Mouse (Mus musculus) ES-Bruce4 (cell line): Measurements from ENCODE around the gene Fbxl18. TPM values are rescaled to one million over a fixed set of nuclear protein-coding genes. Genes with fewer than 3 reads are reported as not detected.

Experiments used
- H3K27ac ChIP-seq: 2 replicates; pipeline ENCODE4 v1.5.1; 2012; ENCODE audit warnings: low read length, inconsistent platforms; ENCODE audit not compliant: insufficient read depth
- H3K27me3 ChIP-seq: 2 replicates; pipeline ENCODE4 v1.6.1; 2012; ENCODE audit warnings: mild to moderate bottlenecking, low read length, inconsistent platforms; ENCODE audit not compliant: control insufficient read depth, poor library complexity, insufficient read depth, severe bottlenecking
- H3K36me3 ChIP-seq: 2 replicates; pipeline ENCODE4 v1.6.1; 2012; ENCODE audit warnings: inconsistent platforms, mild to moderate bottlenecking, low read length, moderate library complexity; ENCODE audit not compliant: control insufficient read depth, poor library complexity, insufficient read depth, severe bottlenecking
- H3K4me1 ChIP-seq: one replicate; pipeline ENCODE4 v1.8.1; 2011; ENCODE audit warnings: low read length; ENCODE audit not compliant: control insufficient read depth, insufficient read depth
- H3K4me3 ChIP-seq: 2 replicates; pipeline ENCODE4 v1.5.1; 2011; ENCODE audit warnings: low read depth, mild to moderate bottlenecking, low read length
- H3K9ac ChIP-seq: 2 replicates; pipeline ENCODE4 v1.6.1; 2012; ENCODE audit warnings: low read depth, mild to moderate bottlenecking, inconsistent platforms; ENCODE audit not compliant: poor library complexity, severe bottlenecking
- H3K9me3 ChIP-seq: replicated peaks from 2 replicates; pipeline ENCODE4 v1.6.1; 2012; ENCODE audit warnings: mild to moderate bottlenecking, low read length, inconsistent platforms; ENCODE audit not compliant: control insufficient read depth, poor library complexity, insufficient read depth, severe bottlenecking
- CTCF ChIP-seq: IDR thresholded peaks from one replicate; pipeline ENCODE4 v1.8.1; 2011; ENCODE audit warnings: low read depth, low read length
- EP300 ChIP-seq: IDR thresholded peaks from 2 replicates; pipeline ENCODE4 v1.6.1; 2011; ENCODE audit warnings: low read depth, low read length; ENCODE audit not compliant: insufficient read depth
- POLR2A ChIP-seq: IDR thresholded peaks from one replicate; pipeline ENCODE4 v1.8.1; 2011; ENCODE audit warnings: low read length; ENCODE audit not compliant: insufficient read depth
- polyA plus RNA-seq: library from polyadenylated mRNA; stranded (reverse); fragments of >200 nt; gene quantifications from 2 replicates; pipeline ENCODE4 v1.2.4, GENCODE M21; 2011; ENCODE audit warnings: low read depth; ENCODE audit not compliant: missing spikeins, insufficient read depth, insufficient read length

Gene Fbxl18
- polyA plus RNA-seq, 1 experiment, result 19.3 TPM

DNA sequence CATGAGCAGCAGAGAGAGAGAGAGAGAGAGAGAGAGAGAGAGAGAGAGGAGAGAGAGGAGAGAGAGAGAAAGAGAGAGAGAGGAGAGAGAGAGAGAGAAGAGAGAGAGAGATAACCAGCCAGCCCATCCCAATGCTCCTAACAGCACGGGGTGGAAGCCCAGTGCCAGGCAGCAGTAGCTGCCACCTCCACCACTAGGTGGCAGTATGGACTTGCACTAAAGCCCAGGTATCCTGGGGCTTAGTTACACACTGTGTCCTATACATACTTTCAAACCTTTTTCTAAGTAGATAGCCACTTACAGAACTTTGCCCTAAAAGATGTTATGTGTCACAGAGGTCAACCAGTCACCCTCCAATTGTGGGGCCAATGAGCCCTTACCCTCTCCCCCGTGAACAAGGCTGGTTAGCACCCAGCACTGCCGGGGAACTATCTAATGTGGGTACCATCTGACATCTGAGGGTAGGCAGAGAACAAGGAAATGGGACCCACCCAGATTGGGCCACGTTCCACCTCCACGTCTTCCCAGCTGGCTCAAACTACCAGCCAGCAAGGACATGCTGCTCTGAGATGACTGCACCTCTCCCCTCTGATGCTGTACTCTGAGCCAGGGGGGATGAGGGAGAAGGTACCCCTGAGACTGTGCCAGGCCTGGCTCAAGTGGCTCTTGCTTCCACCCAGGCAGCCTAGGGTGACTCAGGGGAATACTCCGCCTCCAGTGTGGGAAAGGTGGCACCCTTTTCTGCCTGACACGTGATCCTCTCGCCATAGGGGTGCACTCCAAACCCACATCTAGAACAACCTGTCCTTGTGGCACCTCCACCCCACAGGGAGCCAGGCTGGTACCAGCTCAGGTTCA is 15.7 kb downstream of the Fbxl18 start:
- Histone ChIP-seq H3K27me3 (no peaks in the 10 kb centered on the region), H3K4me1 (peaks cover 11% of the 10 kb centered on the region), H3K27ac (no peak overlapping the region), H3K4me3 (no peak overlapping the region), H3K9ac (no peak overlapping the region), H3K36me3 (peaks cover 7% of the 10 kb centered on the region; the same call in 1 of the 2 replicates), H3K9me3 (no peaks in the 10 kb centered on the region)
- TF ChIP-seq CTCF, result peak; percentile 96
- TF ChIP-seq EP300, result no peak

DNA sequence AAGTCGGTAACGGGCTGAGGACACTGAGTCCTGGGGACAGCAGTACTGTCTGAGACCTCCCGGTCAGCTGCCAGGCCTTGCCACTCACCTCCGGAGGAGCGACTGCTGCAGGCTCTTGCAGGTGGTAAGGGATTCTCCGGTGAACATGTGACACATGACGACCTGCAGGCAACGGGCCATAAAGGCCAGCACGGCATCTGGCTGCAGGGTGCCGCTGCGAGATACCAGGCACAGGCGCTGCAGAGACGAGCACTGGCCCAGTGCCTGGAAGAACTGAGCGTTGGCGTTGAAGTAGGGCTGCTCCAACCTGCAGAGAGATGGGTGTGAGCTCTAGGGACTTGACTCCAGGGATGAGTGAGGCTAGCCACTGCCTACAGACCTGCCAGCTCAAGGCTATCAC is 16.7 kb downstream of the Fbxl18 start:
- no peak overlapping the region for H3K27ac ChIP-seq
- no peak for TF ChIP-seq POLR2A
- TF ChIP-seq EP300, result no peak
- TF ChIP-seq CTCF, result no peak
- H3K9me3 ChIP-seq, result no peaks in the 10 kb centered on the region
- H3K36me3 ChIP-seq, result peaks cover 7% of the 10 kb centered on the region; the same call in 1 of the 2 replicates
- no peak overlapping the region for H3K9ac ChIP-seq
- H3K4me1 ChIP-seq, result peaks cover 11% of the 10 kb centered on the region
- H3K4me3 ChIP-seq, result no peak overlapping the region
- no peaks in the 10 kb centered on the region for H3K27me3 ChIP-seq

DNA sequence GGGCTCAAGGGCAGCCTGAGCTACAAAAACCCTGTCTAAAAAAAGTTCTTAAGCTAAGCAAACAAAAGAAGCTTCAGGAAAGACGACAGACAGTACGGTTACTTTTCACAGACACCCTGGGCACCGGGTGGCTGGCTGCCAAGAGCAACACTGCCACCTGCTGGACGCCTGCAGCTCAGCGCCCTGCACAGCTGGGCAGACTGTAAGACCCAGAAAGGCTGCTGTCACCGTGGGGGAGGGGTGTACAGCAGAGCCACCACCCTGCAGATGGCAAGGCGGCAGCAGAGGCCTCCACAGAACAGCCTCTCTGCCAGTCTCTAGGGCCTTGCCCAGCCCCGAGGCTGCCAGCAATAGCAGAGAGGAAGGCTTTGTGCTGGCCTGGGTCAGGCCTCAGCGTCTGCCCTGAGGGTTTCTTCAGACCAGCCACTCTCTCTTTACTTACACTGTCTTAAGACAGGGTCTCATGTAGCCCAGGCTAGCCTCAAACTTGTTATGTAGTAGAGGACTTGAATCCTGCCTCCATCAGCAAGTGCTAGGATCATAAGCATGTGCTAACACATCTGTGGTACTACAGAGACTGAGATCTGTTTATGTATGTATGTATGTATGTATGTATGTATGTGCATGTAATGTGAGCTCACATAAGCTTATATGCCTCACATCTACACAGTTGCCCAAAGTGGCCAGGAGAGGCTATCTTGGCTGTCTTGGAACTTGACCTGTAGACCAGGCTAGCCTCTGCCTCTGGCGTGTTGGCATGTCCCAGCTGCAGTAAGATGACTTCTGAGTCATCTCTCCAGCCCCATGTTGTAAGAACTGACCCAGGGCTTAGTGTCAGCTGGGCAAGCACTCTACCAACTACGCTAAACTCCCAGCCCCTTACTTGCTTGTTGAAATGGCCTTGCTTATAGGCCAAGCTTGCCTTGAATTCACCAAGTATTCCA is 17.6 kb downstream of the Fbxl18 start:
- H3K27me3 ChIP-seq, result no peaks in the 10 kb centered on the region
- H3K4me3 ChIP-seq, result no peak overlapping the region
- no peaks in the 10 kb centered on the region for H3K9me3 ChIP-seq
- no peak for TF ChIP-seq POLR2A
- 0 out of 2 replicates have a peak, but pooled peaks have one; percentile 39 for TF ChIP-seq EP300
- TF ChIP-seq CTCF, result peak; percentile 95
- H3K27ac ChIP-seq, result no peak overlapping the region
- H3K36me3 ChIP-seq, result peaks cover 7% of the 10 kb centered on the region; the same call in 1 of the 2 replicates
- H3K9ac ChIP-seq, result no peak overlapping the region
- peaks cover 11% of the 10 kb centered on the region for H3K4me1 ChIP-seq

DNA sequence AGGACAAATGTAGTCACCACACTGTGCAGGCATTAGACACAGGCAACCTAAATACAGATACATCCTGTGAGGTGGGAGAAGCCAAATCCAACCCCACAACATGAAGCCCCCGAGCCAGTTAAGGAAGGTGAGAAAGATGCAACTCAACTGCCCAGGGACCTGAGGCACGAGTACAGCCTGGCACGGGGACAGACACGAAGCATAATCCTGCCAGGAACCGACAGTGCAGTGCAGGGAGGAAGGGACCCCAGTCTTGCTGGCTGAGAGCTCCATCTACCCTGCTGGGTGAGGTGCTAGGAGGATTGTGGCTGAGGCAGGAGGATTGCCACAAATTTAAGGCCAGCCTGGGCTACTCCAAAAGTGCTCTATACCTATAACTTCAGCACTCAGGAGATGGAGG is 18.3 kb downstream of the Fbxl18 start:
- Histone ChIP-seq H3K4me3 (no peak overlapping the region), H3K27ac (no peak overlapping the region), H3K9me3 (no peaks in the 10 kb centered on the region), H3K27me3 (no peaks in the 10 kb centered on the region), H3K4me1 (peaks cover 6% of the 10 kb centered on the region), H3K9ac (no peak overlapping the region), H3K36me3 (peaks cover 7% of the 10 kb centered on the region; the same call in 1 of the 2 replicates)
- TF ChIP-seq CTCF (no peak), POLR2A (no peak), EP300 (no peak)

DNA sequence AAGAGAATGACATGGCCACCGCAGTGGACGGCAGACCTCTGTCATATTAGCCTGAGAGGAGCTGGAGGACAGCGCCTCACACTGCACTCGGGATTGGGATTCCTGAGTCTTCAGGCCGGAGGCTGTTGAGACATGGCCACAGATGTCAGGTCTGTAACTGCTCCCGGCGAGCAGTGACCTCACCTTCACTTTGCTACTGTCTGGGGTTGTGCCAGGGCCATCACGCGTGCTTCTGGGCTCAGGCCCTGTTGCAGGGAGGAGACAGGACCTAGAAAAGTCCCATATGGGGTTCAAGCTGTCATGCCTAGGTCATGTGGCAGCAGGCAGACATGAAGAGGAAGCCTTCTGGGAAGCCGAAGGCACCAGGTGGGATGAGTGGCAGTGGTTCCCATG is 19.7 kb downstream of the Fbxl18 start:
- H3K4me1 ChIP-seq, result peaks cover 2% of the 10 kb centered on the region
- H3K4me3 ChIP-seq, result no peak overlapping the region
- no peaks in the 10 kb centered on the region for H3K27me3 ChIP-seq
- H3K9ac ChIP-seq, result no peak overlapping the region
- TF ChIP-seq CTCF (no peak), EP300 (no peak), POLR2A (no peak)
- no peaks in the 10 kb centered on the region for H3K9me3 ChIP-seq
- H3K27ac ChIP-seq, result no peak overlapping the region
- H3K36me3 ChIP-seq, result peaks cover 7% of the 10 kb centered on the region
